Mouse (Mus musculus) cortical plate, adult 2 months (tissue): ENCODE data around the gene Tnfrsf1b.

Experiments
- CTCF ChIP-seq: fragments of 200-500 bp; IDR thresholded peaks from 2 replicates; pipeline ENCODE4 v1.5.1; 2011; ENCODE audit warnings: mild to moderate bottlenecking, control low read depth, low read length; ENCODE audit not compliant: insufficient read depth; ENCODE audit errors: extremely low read depth
- POLR2A ChIP-seq: fragments of 200-500 bp; IDR thresholded peaks from 2 replicates; pipeline ENCODE4 v1.6.1; 2011; ENCODE audit warnings: mild to moderate bottlenecking, low read length, control low read depth; ENCODE audit not compliant: insufficient read depth; ENCODE audit errors: extremely low read depth

DNA sequence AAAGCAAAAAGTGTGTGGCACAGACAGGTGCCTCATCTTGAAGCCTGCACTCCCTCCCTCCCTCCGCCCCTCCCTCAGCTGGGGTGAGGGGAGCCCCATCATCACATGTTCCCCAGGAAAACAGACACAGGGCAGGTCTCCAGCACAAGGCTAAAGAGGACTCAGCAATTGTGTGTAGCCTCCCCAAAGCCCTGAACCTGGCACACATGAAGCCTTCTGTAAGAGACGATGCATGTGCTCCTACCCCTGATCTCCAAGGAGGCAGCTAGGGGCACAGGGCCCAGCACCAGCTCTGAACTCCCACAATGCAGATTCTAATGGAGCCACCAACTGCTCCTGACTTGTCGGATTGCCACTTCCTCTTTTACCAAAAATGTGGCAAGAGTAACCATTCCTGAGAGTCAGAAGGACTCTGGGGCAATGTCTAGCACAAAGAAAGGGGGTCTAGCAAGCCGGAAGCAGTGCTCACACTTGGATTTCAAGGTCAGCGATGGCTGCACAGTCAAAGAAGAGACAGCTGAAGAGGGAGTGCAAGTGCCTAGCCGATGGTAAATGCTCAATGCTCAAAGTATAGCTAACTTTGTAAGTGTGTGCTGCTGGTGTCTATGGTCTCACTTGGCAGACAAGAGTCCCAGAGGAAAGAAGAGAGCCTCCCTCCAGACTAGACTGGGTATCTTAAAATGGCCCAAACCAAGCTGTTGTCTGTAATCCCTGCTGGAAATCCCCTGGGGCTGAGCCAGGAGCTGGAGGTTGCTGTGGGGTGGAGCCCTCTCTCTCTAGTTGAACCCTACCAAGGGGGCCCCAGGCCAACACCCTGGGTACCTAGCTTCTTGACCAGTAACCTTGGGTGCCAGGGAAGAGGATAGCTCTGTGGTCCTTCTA is 29.9 kb upstream of the Tnfrsf1b start:
- no peak for TF ChIP-seq CTCF
- TF ChIP-seq POLR2A: no peak
